Mouse (Mus musculus) MEL (cell line): Measurements from ENCODE around the gene Gba2. TPM values are rescaled to one million over a fixed set of nuclear protein-coding genes. Genes with fewer than 3 reads are reported as not detected.

Experiments
- DNase-seq: peaks from one replicate; pipeline ENCODE4 v3.0.0; 2011; ENCODE audit warnings: low read depth, low spot score
- H3K27ac ChIP-seq: 2 replicates; pipeline ENCODE4 v1.5.1; 2012; ENCODE audit warnings: low read depth, mild to moderate bottlenecking, control low read depth, low read length, moderate library complexity; ENCODE audit not compliant: control insufficient read depth
- H3K27me3 ChIP-seq, 2 experiments: fragments of 150-350 bp in 1 of 2; sonication (generic) in 1 of 2; 2 replicates each; pipeline ENCODE4 v1.6.1; 2012; ENCODE audit warnings: low read length in 2 of 2, mild to moderate bottlenecking in 2 of 2, improper control_type of control experiment in 1 of 2, moderate library complexity in 1 of 2; ENCODE audit not compliant: insufficient read depth in 2 of 2, control insufficient read depth in 1 of 2
- H3K36me3 ChIP-seq, 2 experiments: 2 replicates each; pipeline ENCODE4 v1.6.1; 2012 to 2014; ENCODE audit warnings: low read length in 2 of 2, improper control_type of control experiment in 1 of 2, inconsistent platforms in 1 of 2, mild to moderate bottlenecking in 1 of 2; ENCODE audit not compliant: insufficient read depth in 2 of 2, control insufficient read depth in 1 of 2
- H3K4me1 ChIP-seq, 2 experiments: fragments of 150-350 bp in 1 of 2; sonication (generic) in 1 of 2; 2 replicates each; pipeline ENCODE4 v1.6.1; 2012; ENCODE audit warnings: low read length in 2 of 2, improper control_type of control experiment in 1 of 2, mild to moderate bottlenecking in 1 of 2; ENCODE audit not compliant: insufficient read depth in 2 of 2, control insufficient read depth in 1 of 2
- H3K4me3 ChIP-seq, 2 experiments: fragments of 150-350 bp in 1 of 2; sonication (generic) in 1 of 2; 2 replicates each; pipeline ENCODE4 v1.5.1; 2012; ENCODE audit warnings: low read depth in 2 of 2, low read length in 2 of 2, mild to moderate bottlenecking in 2 of 2, moderate library complexity in 2 of 2, control low read depth in 1 of 2, improper control_type of control experiment in 1 of 2; ENCODE audit not compliant: control insufficient read depth in 1 of 2, insufficient read depth in 1 of 2
- H3K79me2 ChIP-seq: 2 replicates; pipeline ENCODE4 v1.6.1; 2012; ENCODE audit warnings: mild to moderate bottlenecking, low read length, moderate library complexity; ENCODE audit not compliant: control insufficient read depth, poor library complexity, insufficient read depth
- H3K9ac ChIP-seq: 2 replicates; pipeline ENCODE4 v1.6.1; 2012; ENCODE audit warnings: low read depth, mild to moderate bottlenecking, control low read depth, low read length, moderate library complexity; ENCODE audit not compliant: control insufficient read depth, poor library complexity, severe bottlenecking
- H3K9me3 ChIP-seq: fragments of 150-350 bp; sonication (generic); replicated peaks from 2 replicates; pipeline ENCODE4 v1.6.1; 2012; ENCODE audit warnings: mild to moderate bottlenecking, low read length, improper control_type of control experiment, moderate library complexity; ENCODE audit not compliant: insufficient read depth
- CTCF ChIP-seq, 3 experiments: IDR thresholded peaks in 2 of 3; conservative IDR thresholded peaks in 1 of 3; 2 replicates each; pipeline ENCODE4 v1.5.1; 2011 to 2012; ENCODE audit warnings: low read length in 3 of 3, low read depth in 2 of 3, mild to moderate bottlenecking in 2 of 3, improper control_type of control experiment in 1 of 3, inconsistent platforms in 1 of 3, mixed read lengths in 1 of 3, moderate library complexity in 1 of 3; ENCODE audit not compliant: control insufficient read depth in 1 of 3, insufficient read depth in 1 of 3, poor library complexity in 1 of 3, severe bottlenecking in 1 of 3
- E2F4 ChIP-seq: IDR thresholded peaks from 2 replicates; pipeline ENCODE4 v1.6.1; 2011; ENCODE audit warnings: low read depth, low read length, improper control_type of control experiment, borderline replicate concordance
- ELF1 ChIP-seq: IDR thresholded peaks from 2 replicates; pipeline ENCODE4 v1.6.1; 2014; ENCODE audit warnings: low read depth, mild to moderate bottlenecking, inconsistent platforms, low read length, improper control_type of control experiment, moderate library complexity
- EP300 ChIP-seq, 2 experiments: IDR thresholded peaks; 2 replicates each; pipeline ENCODE4 v1.6.1; 2011; ENCODE audit warnings: improper control_type of control experiment in 2 of 2, low read length in 2 of 2, low read depth in 1 of 2, mild to moderate bottlenecking in 1 of 2
- ETS1 ChIP-seq: IDR thresholded peaks from 2 replicates; pipeline ENCODE4 v1.6.1; 2012; ENCODE audit warnings: low read depth, mild to moderate bottlenecking, inconsistent platforms, low read length, improper control_type of control experiment, moderate library complexity
- GABPA ChIP-seq: IDR thresholded peaks from 2 replicates; pipeline ENCODE4 v1.6.1; 2012; ENCODE audit warnings: low read depth, mild to moderate bottlenecking, inconsistent platforms, low read length, improper control_type of control experiment, moderate library complexity
- GATA1 ChIP-seq: IDR thresholded peaks from 2 replicates; pipeline ENCODE4 v1.6.1; 2011; ENCODE audit warnings: low read depth, low read length, improper control_type of control experiment
- HCFC1 ChIP-seq: IDR thresholded peaks from 2 replicates; pipeline ENCODE4 v1.6.1; 2012; ENCODE audit warnings: low read depth, mild to moderate bottlenecking, inconsistent platforms, low read length, improper control_type of control experiment, moderate library complexity
- MAFK ChIP-seq: IDR thresholded peaks from 2 replicates; pipeline ENCODE4 v1.6.1; 2011; ENCODE audit warnings: low read depth, mild to moderate bottlenecking, low read length, improper control_type of control experiment, borderline replicate concordance
- MAX ChIP-seq: IDR thresholded peaks from 2 replicates; pipeline ENCODE4 v1.6.1; 2011; ENCODE audit warnings: low read length, improper control_type of control experiment
- MAZ ChIP-seq: IDR thresholded peaks from 2 replicates; pipeline ENCODE4 v1.6.1; 2012; ENCODE audit warnings: low read depth, mild to moderate bottlenecking, inconsistent platforms, low read length, improper control_type of control experiment
- MEF2A ChIP-seq: IDR thresholded peaks from 2 replicates; pipeline ENCODE4 v1.6.1; 2014; ENCODE audit warnings: low read depth, mild to moderate bottlenecking, inconsistent platforms, low read length, improper control_type of control experiment; ENCODE audit not compliant: poor library complexity, insufficient replicate concordance, severe bottlenecking; ENCODE audit errors: extremely low read depth
- MXI1 ChIP-seq: IDR thresholded peaks from 2 replicates; pipeline ENCODE4 v1.6.1; 2011; ENCODE audit warnings: mild to moderate bottlenecking, low read depth, low read length, improper control_type of control experiment
- MYB ChIP-seq: IDR thresholded peaks from 2 replicates; pipeline ENCODE4 v1.6.1; 2011; ENCODE audit warnings: mild to moderate bottlenecking, low read depth, low read length, improper control_type of control experiment
- MYC ChIP-seq: IDR thresholded peaks from 2 replicates; pipeline ENCODE4 v1.6.1; 2011; ENCODE audit warnings: low read depth, mild to moderate bottlenecking, low read length, improper control_type of control experiment, moderate library complexity
- NELFE ChIP-seq: IDR thresholded peaks from 2 replicates; pipeline ENCODE4 v1.6.1; 2011; ENCODE audit warnings: low read depth, low read length, improper control_type of control experiment
- POLR2A ChIP-seq, 2 experiments: IDR thresholded peaks; 2 replicates each; pipeline ENCODE4 v1.6.1; 2011 to 2012; ENCODE audit warnings: low read length in 2 of 2, mild to moderate bottlenecking in 2 of 2, control low read depth in 1 of 2, improper control_type of control experiment in 1 of 2, low read depth in 1 of 2, moderate library complexity in 1 of 2; ENCODE audit not compliant: control insufficient read depth in 1 of 2, insufficient read depth in 1 of 2, poor library complexity in 1 of 2
- POLR2AphosphoS2 ChIP-seq: IDR thresholded peaks from 2 replicates; pipeline ENCODE4 v1.6.1; 2011; ENCODE audit warnings: low read length, improper control_type of control experiment
- POLR2AphosphoS5 ChIP-seq: IDR thresholded peaks from 2 replicates; pipeline ENCODE4 v1.6.1; 2012; ENCODE audit warnings: low read depth, borderline replicate concordance, mild to moderate bottlenecking, inconsistent platforms, low read length, moderate library complexity, mixed read lengths
- RAD21 ChIP-seq: IDR thresholded peaks from 2 replicates; pipeline ENCODE4 v1.6.1; 2011; ENCODE audit warnings: mild to moderate bottlenecking, low read depth, low read length, improper control_type of control experiment
- RCOR1 ChIP-seq: IDR thresholded peaks from 2 replicates; pipeline ENCODE4 v1.6.1; 2012; ENCODE audit warnings: low read depth, mild to moderate bottlenecking, inconsistent platforms, low read length, improper control_type of control experiment
- SIN3A ChIP-seq: IDR thresholded peaks from 2 replicates; pipeline ENCODE4 v1.6.1; 2012; ENCODE audit warnings: low read length, improper control_type of control experiment, inconsistent platforms
- SMC3 ChIP-seq: IDR thresholded peaks from 2 replicates; pipeline ENCODE4 v1.6.1; 2011; ENCODE audit warnings: low read depth, low read length, improper control_type of control experiment
- TAL1 ChIP-seq: IDR thresholded peaks from 2 replicates; pipeline ENCODE4 v1.6.1; 2012; ENCODE audit warnings: mild to moderate bottlenecking, inconsistent platforms, low read length, moderate library complexity, mixed read lengths
- TBP ChIP-seq: IDR thresholded peaks from 2 replicates; pipeline ENCODE4 v1.8.0; 2011; ENCODE audit warnings: low read depth, low read length, improper control_type of control experiment
- TCF12 ChIP-seq: IDR thresholded peaks from 2 replicates; pipeline ENCODE4 v1.6.1; 2014; ENCODE audit warnings: low read depth, mild to moderate bottlenecking, inconsistent platforms, low read length, improper control_type of control experiment, moderate library complexity
- UBTF ChIP-seq: IDR thresholded peaks from 2 replicates; pipeline ENCODE4 v1.6.1; 2012; ENCODE audit warnings: low read depth, mild to moderate bottlenecking, inconsistent platforms, low read length, improper control_type of control experiment, moderate library complexity, borderline replicate concordance; ENCODE audit not compliant: insufficient read depth
- USF2 ChIP-seq, 2 experiments: IDR thresholded peaks; 2 replicates each; pipeline ENCODE4 v1.6.1; 2011 to 2012; ENCODE audit warnings: improper control_type of control experiment in 2 of 2, low read length in 2 of 2, borderline replicate concordance in 1 of 2, inconsistent platforms in 1 of 2, low read depth in 1 of 2, mild to moderate bottlenecking in 1 of 2; ENCODE audit not compliant: insufficient read depth in 1 of 2
- ZC3H11A ChIP-seq: IDR thresholded peaks from 2 replicates; pipeline ENCODE4 v1.6.1; 2012; ENCODE audit warnings: low read depth, mild to moderate bottlenecking, inconsistent platforms, low read length, improper control_type of control experiment
- ZMIZ1 ChIP-seq: IDR thresholded peaks from 2 replicates; pipeline ENCODE4 v1.6.1; 2012; ENCODE audit warnings: low read depth, mild to moderate bottlenecking, inconsistent platforms, low read length, improper control_type of control experiment, moderate library complexity
- ZNF384 ChIP-seq: IDR thresholded peaks from 2 replicates; pipeline ENCODE4 v1.6.1; 2012; ENCODE audit warnings: low read depth, mild to moderate bottlenecking, inconsistent platforms, low read length, improper control_type of control experiment
- polyA plus RNA-seq, 2 experiments: library from polyadenylated mRNA; stranded (reverse) in 1 of 2; unstranded in 1 of 2; fragments of >175 nt in 1 of 2; fragments of >200 nt in 1 of 2; gene quantifications; 2 replicates each; pipeline versions ENCODE4 v1.2.1 to v1.2.4; 2012; ENCODE audit warnings: low replicate concordance in 2 of 2, low read depth in 1 of 2; ENCODE audit not compliant: insufficient read length in 2 of 2, insufficient read depth in 1 of 2, missing spikeins in 1 of 2
- total RNA-seq: library from RNA; depleted of rRNA; stranded (reverse); fragments of 300-350 nt; gene quantifications from 2 replicates; pipeline ENCODE4 v1.2.3, GENCODE M21; 2012

Gene Gba2
- total and polyA plus RNA-seq, 3 experiments, result 5.7 to 24.9 TPM; not detected in 1

DNA sequence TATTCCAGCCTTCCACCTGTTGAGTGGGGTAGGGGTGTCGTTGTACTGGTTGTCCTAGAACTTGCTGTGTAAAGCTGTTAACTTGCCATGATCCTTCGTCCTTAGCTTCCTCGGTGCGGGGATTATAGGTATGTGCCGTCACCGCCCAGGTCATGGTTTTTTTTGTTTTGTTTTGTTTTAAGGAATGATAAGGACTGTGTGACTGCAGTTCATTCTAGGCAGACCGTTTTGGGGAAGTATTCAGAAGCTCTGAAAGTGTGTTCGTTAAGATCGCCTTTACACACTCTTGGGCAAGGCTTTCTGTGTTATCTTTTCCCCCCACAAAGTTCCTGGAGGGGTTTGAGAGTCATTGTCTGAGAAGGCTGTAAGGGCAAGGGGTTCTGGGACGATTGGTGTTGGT lies 33.9 kb upstream of the Gba2 start:
- peak overlapping the region; percentile 93 for H3K27ac ChIP-seq
- TF ChIP-seq GATA1 (peak; percentile 87), E2F4 (no peak), MYC (peak; percentile 52; the same call in 1 of the 2 replicates), ZMIZ1 (no peak), TAL1 (peak; percentile 81), MXI1 (peak; percentile 74), CTCF (IDR thresholded peaks at IDR 0.05 in 2 of 3, conservative IDR thresholded peaks at IDR 0.05 in 1 of 3; ENCODE audit: control insufficient read depth in 1 of 3, insufficient read depth in 1 of 3, low read depth in 2 of 3, low read length in 3 of 3, poor library complexity in 1 of 3, severe bottlenecking in 1 of 3) (no peak), MYB (peak; percentile 23; the same call in 1 of the 2 replicates), SIN3A (peak; percentile 82), TBP (no peak; the same call in 1 of the 2 replicates), SMC3 (no peak), POLR2AphosphoS2 (no peak), MEF2A (no peak), GABPA (no peak), MAFK (no peak), HCFC1 (no peak), ZNF384 (peak; percentile 87), TCF12 (peak; percentile 83), USF2 (IDR thresholded peaks at IDR 0.05; ENCODE audit: borderline replicate concordance in 1 of 2, insufficient read depth in 1 of 2, low read depth in 1 of 2, low read length in 2 of 2) (no peak), RCOR1 (0 out of 2 replicates have a peak, but pooled peaks have one; percentile 29), NELFE (peak; percentile 9; the same call in 1 of the 2 replicates), EP300 (IDR thresholded peaks at IDR 0.05; ENCODE audit: low read depth in 1 of 2, low read length in 2 of 2) (peak; percentile 78 to 88), POLR2A (IDR thresholded peaks at IDR 0.05; ENCODE audit: control insufficient read depth in 1 of 2, insufficient read depth in 1 of 2, low read depth in 1 of 2, low read length in 2 of 2, poor library complexity in 1 of 2) (no peak), UBTF (no peak), MAZ (no peak), ELF1 (no peak), MAX (no peak; the same call in 1 of the 2 replicates), POLR2AphosphoS5 (no peak), ETS1 (peak; percentile 79), RAD21 (no peak), ZC3H11A (no peak)
- H3K27me3 ChIP-seq, result no peaks in the 10 kb centered on the region
- peaks cover 3 to 5% of the 10 kb centered on the region in 2 experiments; a peak in 3 of 4 replicates for H3K4me1 ChIP-seq
- no peaks in the 10 kb centered on the region for H3K79me2 ChIP-seq
- peak; percentile 92 for DNase-seq
- H3K4me3 ChIP-seq, result peak overlapping the region; percentile 41 to 51
- peaks cover 0 to 15% of the 10 kb centered on the region in 2 experiments; a peak in 2 of 4 replicates for H3K36me3 ChIP-seq
- H3K9ac ChIP-seq, result peak overlapping the region; percentile 71
- H3K9me3 ChIP-seq, result no peaks in the 10 kb centered on the region
